Mouse (Mus musculus): Measurements from ENCODE around the gene Gramd1a. TPM values are rescaled to one million over a fixed set of nuclear protein-coding genes. Genes with fewer than 3 reads are reported as not detected.
A peak's percentile ranks its signal among the peaks of the same experiment; 100 is the strongest.

Gene Gramd1a
- total RNA-seq, 2 experiments from 2014 or later = 42.8 to 45.8 TPM

GRCm38 (mm10) chr7:31151301-31152241, 4.1 kb downstream of the Gramd1a start:
- DNase-seq (ENCODE audit: low spot score in 2 of 2) = peak; percentile 46 to 71

- DNase-seq (ENCODE audit: low spot score in 2 of 2) = peak; percentile 89 to 90
Observed at GRCm38 (mm10) chr7:31150566-31151300, 5.0 kb downstream of the Gramd1a start.

- DNase-seq (ENCODE audit: low spot score in 2 of 2) = no peak
Observed at GRCm38 (mm10) chr7:31149751-31150565, 5.7 kb downstream of the Gramd1a start.

GRCm38 (mm10) chr7:31149271-31149670, 6.4 kb downstream of the Gramd1a start:
- no peak for DNase-seq (ENCODE audit: low spot score in 2 of 2)

GRCm38 (mm10) chr7:31148756-31149155, 6.9 kb downstream of the Gramd1a start:
- peak in 1 of 2 experiments; percentile 64 for DNase-seq (ENCODE audit: low spot score in 2 of 2)

- no peak for DNase-seq (ENCODE audit: low spot score in 2 of 2)
Observed at GRCm38 (mm10) chr7:31148086-31148485, 7.6 kb downstream of the Gramd1a start.

- DNase-seq (ENCODE audit: low spot score in 2 of 2) = no peak
Observed at GRCm38 (mm10) chr7:31145596-31146160, 10.0 kb downstream of the Gramd1a start.

GRCm38 (mm10) chr7:31144886-31145285, 10.8 kb downstream of the Gramd1a start:
- no peak for DNase-seq (ENCODE audit: low spot score in 2 of 2)

- no peak for DNase-seq (ENCODE audit: low spot score in 2 of 2)
Observed at GRCm38 (mm10) chr7:31140941-31141340, 14.8 kb downstream of the Gramd1a start.

- no peak for DNase-seq (ENCODE audit: low spot score in 2 of 2)
Observed at GRCm38 (mm10) chr7:31140302-31140701, 15.4 kb downstream of the Gramd1a start.

- peak in 1 of 2 experiments; percentile 52 for DNase-seq (ENCODE audit: low spot score in 2 of 2)
Observed at GRCm38 (mm10) chr7:31139765-31140164, 15.9 kb downstream of the Gramd1a start.

- no peak for DNase-seq (ENCODE audit: low spot score in 2 of 2)
Observed at GRCm38 (mm10) chr7:31135717-31136116, 20.0 kb downstream of the Gramd1a start.

- no peak for DNase-seq (ENCODE audit: low spot score in 2 of 2)
Observed at GRCm38 (mm10) chr7:31131866-31132265, 23.8 kb downstream of the Gramd1a start.

- no peak for DNase-seq (ENCODE audit: low spot score in 2 of 2)
Observed at GRCm38 (mm10) chr7:31130841-31131240, 24.9 kb downstream of the Gramd1a start.

GRCm38 (mm10) chr7:31130197-31130596, 25.5 kb downstream of the Gramd1a start:
- DNase-seq (ENCODE audit: low spot score in 2 of 2) = no peak

GRCm38 (mm10) chr7:31128157-31128705, 27.5 kb downstream of the Gramd1a start:
- no peak for DNase-seq (ENCODE audit: low spot score in 2 of 2)

GRCm38 (mm10) chr7:31126851-31127724, 28.6 kb downstream of the Gramd1a start, which contains the start of gene Scn1b:
Gene Scn1b (minus strand): TSS chr7:31127003.
- DNase-seq (ENCODE audit: low spot score in 2 of 2) = peak in 1 of 2 experiments; percentile 65

- DNase-seq (ENCODE audit: low spot score in 2 of 2) = no peak
Observed at GRCm38 (mm10) chr7:31126211-31126751, 29.4 kb downstream of the Gramd1a start.

GRCm38 (mm10) chr7:31125116-31125515, 30.6 kb downstream of the Gramd1a start:
- DNase-seq (ENCODE audit: low spot score in 2 of 2) = no peak
